Mouse (Mus musculus) liver, adult 2 months (tissue): Measurements from ENCODE around the gene Eif3k.

ENCODE experiments used
- CTCF ChIP-seq: fragments of 200-500 bp; IDR thresholded peaks from 2 replicates; pipeline ENCODE4 v1.5.1; 2011; ENCODE audit warnings: low read depth, low read length, control low read depth
- POLR2A ChIP-seq: fragments of 200-500 bp; IDR thresholded peaks from 2 replicates; pipeline ENCODE4 v1.6.1; 2011; ENCODE audit warnings: low read length, control low read depth; ENCODE audit not compliant: insufficient read depth; ENCODE audit errors: extremely low read depth

DNA sequence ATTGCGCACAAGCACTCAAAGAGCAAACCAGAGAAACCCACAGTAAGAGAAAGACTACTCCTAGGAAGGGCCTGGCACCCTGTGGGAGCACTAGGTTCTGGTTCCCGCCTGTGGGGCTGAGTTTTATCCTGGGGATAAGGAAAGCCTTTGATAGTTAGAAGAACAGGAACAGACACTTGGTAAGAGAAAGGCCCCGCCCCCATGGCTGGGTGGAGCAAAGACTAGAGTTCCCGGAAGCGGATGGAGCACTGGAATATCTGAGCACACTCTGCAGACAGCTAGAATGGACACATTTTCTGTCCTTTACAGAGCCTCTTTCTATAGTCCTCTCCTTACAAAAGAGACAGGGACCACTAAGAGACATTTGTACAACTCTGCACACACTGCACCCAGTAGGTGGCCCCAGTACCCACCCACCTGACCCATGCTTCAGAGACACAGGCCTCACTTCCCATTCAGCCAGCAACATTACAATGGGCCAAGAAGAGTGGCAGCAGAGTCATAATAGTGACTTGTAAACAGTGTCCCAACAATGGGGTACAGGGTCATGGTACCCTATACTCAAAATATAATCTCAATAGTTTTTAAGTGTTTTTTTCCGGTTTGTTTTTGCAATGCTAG is 49.1 kb downstream of the Eif3k start:
- no peak for TF ChIP-seq POLR2A
- no peak for TF ChIP-seq CTCF
